Mouse (Mus musculus) fibroblast of lung, adult 2 months (primary cell): ENCODE results near the gene Fry.

Experiments used
- DNase-seq: peaks from one replicate; pipeline ENCODE4 v3.0.0-alpha.2; 2011; ENCODE audit warnings: low read depth

Fry gene

DNA sequence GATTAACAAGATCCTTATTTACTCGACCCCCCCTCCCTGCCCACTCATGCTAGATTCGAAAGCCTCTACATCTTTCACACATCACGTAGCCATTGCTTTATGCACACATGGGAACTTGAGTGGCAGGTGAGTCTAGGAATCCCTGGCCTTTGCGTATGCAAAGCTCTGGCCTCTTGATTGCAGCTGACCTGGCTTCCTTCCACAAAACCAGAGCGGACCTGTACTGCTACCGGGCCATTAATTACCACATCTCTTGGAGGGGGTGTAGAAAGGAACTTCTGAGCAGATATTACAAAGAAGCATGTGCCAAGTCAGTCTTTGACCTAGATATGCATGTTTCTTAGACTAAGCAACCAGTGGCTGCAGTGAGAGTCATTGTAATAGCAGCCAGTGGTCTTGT is 55.4 kb downstream of the Fry start:
- DNase-seq: no peak

DNA sequence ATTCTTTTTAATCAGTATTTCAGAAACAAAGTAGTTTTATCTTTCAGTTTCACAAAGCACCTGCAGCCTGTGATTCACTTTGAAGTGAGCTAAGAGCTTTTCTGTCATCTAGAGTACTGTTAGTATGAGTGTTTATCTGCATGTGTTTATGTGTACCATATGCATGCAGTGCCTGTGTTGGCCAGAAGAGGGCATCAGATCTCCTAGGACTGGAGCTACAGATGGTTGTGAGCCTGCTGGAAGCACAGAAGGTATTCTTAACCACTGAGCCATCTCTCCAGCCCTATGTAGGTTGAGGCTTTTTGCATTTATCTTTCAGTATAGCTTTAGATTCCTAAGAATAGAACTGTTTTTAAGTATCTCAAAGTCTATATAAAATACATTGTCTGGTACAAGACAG is 56.5 kb downstream of the Fry start:
- DNase-seq: no peak

DNA sequence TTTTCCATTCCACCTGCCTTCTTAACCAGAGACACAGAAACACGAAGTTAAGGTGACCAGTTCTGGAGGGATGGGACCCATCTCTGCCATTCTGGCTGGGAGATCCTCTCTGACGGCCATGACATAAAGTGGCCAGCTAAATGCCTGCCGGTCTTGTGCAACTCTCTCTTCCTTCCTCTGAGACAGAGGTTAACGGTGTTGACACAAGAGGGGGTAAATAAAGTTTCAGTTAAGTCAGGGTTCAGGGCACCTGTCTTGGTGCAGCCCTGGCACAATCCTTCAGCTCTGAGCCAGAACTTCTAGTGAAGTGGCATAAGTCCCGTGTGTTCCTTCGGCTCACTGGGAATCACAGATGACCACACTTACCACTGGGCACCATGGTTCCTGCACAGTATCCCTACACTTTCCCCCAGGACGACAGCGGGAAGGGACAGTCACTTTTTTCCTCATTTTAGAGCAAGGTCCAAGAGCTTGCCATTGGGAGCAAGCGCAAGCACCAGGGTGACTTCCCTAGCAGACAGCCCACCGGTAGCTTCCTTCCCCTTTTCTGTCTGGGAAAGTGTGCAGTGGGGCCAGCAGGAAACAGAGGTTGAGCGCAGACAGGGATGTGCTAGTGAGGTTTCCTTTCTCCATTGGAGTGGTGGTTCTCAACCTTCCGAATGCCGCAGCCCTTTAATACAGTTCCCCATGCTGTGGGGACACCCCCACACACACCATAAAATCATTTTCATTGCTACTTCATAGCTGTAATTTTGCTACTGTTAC is 58.0 kb downstream of the Fry start:
- no peak for DNase-seq

DNA sequence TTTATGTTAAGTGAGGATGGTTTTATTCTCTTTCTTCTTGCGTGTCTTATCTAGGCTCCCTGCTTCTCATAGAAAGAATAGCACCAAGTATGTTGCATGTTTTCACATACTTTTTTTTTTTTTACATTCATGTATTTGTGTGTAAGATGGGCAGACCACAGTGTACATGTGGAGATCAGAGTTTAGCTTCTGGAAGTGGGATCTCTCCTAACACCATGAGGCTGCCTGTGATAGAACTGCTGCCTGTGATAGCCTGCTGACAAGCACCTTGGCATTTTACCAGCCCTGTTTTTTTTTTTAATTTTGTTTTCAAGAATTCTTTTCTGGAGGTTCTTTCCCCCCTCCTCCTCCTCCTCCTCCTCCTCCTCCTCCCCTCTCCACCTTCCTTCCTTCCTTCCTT is 59.3 kb downstream of the Fry start:
- DNase-seq: no peak

DNA sequence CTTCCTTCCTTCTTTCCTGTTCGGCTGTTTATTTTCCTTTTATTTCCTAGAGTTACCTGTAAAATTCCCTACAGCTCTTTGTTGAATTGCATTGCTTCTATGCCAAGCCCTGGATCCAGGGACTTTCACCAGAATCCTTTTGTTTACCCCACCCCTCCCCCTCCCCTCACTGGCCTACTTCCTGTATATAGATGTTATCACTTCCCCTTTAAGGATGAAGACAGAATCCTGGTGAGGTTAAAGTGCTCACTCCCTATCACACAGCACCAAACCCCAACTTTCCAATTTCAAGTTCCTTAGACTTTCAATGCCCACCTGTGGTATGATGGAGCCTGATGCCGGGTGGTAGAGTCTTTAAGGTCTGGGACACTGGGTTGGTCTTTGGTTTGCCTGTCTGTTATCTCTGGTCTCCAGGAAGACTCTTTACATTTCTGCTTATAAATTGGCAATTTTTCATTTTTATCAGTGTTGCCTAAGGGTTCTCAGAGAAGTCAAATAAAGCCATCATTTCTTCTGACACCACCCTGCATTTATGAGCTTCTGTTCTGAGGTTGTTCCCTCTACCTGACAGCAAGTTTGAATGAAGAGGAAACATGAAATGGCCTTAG is 59.9 kb downstream of the Fry start:
- no peak for DNase-seq

DNA sequence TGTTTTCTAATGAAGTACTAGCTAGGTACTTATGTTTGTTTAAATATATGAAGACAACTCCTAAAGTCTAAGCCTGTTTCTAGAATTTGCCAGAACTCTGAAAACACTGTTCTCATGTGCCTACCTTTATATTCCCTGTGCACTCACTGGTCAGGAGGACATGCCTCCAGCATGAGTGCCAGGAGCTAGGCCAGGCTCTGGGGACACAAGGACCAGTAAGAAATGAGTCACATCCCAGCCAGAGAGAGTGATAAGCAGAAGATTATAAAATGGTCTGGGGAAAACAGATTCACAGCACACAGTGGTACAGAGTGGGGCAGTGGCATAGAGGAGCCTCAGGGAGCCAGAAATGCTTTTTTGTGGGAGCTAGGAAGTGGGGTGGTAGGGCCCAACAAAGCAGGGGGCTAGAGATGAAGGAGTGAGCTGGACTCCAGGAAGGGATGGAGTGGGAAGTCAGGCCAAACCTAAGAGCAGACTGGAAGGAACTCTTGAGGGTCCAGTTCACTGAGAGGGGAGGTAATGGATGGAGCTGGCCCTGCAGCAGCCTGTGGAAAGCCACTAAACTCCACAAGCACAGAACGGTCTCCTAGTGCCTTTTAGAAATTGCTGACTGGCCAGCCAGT is 62.7 kb downstream of the Fry start:
- no peak for DNase-seq

DNA sequence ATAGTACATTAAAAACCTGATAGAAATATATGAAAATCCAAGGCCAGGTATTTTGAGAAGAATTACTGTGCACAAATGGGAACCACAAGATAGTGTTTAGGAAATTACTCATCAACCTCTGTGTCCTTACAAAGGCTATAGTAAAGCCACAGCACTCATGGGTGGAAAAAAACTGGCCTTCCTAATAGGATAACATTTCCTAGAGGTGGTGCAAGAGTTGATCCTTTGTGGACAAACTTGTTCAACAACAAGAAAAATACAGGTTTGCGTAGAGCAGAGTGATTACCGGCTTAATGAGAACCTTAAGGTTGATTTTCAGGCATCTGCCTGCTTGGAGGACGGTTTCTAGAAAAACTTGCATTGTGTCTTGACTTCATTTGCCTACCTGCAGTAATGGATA is 66.5 kb downstream of the Fry start:
- DNase-seq: no peak

DNA sequence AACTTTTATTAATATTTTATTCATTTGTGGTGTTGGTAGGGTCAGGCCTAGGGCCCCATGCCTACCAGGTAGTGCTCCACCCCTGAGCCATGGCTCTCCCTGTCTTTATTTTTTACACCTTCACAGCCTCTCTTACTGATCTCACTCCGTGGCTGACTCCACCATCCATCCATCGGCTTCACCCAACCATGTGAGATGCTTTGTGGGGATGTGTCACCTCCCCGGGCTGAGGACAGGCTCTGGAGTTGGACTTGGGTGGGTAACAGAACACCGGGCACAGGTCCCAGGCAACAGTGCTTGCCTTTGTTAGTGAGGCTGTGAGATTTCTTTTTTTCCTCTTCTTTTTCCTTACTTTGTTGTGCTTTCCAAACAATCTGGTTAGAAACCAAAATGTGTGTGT is 67.7 kb downstream of the Fry start:
- DNase-seq: no peak

DNA sequence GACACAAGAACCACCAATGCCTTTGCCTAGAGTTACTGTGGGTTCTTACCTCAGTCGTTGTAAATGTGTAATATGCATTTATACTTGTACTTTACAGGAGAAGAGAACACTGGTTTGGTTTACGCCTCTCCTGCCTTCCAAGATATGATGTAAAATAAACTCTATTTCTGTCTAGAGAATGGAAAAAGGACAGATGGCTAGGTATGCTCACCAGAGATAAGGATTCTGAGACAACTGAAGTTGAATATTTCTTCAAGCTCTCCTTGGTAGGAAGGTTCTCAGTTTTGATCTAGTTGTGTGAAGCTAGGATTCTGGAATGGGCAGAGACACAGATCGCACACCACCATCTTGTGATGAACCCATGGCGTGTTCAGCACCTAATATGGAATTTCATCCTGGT is 68.2 kb downstream of the Fry start:
- DNase-seq: no peak

DNA sequence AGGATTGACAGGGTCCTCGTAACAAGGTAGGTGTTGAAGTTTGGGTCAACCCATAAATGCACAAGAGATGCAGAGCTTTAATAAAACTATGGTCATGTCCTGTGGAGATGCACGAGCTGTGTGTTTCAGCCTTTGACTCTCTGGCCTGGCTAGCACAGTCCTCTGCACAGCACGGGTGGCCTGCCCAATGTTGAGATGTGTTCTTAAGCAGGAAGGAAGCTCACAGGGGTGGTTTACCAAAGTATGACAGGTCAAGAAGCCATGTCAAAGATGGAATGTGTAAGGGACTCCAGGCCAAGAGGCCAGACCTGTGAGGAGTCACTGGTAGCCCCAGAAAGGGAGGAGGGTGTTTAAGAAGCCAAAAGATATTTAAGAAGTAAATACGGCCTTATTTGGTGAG is 69.6 kb downstream of the Fry start:
- DNase-seq: no peak

DNA sequence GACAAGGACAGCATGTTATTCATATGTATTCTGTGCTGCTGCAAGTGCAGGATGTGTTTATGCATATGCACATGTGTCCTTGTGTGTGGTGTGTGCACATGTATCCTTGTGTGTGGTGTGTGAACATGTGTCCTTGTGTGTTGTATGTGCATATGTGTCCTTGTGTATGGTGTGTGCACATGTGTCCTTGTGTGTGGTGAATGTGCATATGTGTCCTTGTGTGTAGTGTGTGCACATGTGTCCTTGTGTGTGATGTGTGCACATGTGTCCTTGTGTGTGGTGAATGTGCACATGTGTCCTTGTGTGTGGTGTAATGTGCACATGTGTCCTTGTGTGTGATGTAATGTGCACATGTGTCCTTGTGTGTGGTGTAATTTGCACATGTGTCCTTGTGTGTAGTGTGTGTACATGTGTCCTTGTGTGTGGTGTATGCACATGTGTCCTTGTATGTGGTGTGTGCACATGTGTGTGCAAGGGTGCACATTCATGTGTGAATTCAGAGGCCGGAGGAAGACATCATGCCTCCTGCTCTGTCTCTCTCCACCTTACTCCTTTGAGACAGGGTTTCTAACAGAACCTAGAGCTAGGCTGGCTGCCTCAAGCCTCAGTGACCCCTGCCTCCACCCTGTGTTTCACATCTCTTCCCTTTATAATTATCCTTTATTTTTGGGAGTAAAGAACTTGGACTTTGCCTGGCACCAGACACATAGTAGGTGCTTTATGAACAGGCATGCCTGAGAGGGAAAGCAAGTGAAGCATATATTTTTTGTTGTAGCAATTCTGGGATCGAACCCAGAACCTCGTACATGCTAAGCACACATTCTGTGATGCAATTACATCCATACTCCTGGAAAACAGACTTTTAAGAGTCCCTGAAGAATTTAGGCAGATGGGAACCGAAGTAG is 72.3 kb downstream of the Fry start:
- DNase-seq: no peak

DNA sequence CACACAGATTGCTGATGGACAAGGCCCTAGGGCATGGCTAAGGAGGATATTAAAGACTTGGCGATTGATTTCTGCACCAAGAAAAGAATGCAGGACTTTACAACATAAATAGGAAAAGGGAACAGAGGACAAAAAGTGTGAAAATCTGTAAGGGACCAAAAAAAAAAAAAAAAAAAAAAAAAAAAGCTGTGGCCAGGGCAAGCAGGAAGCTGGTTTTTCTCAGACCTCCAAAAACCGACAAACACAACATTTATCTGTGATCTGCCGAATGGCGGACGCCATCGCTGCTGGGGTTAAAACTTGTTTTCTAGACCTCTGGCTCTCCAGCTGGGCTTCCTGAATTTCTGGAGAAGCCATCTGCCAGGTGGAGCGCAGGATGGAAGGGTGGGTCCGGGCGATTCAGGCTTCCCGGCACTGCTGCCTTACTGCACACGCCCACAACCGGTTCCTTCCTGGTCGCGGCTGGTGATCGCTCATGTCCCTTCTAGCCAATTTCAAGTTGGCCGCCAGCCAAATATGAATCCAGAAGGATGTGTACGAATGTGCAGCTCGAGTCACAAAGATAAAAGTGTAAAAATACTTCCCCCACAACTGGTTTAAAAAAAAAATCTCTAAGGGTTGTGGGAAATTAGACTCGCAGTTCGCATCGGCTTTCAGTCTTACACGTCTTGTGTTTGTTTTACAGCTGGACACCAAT is 77.2 kb downstream of the Fry start:
- no peak for DNase-seq

DNA sequence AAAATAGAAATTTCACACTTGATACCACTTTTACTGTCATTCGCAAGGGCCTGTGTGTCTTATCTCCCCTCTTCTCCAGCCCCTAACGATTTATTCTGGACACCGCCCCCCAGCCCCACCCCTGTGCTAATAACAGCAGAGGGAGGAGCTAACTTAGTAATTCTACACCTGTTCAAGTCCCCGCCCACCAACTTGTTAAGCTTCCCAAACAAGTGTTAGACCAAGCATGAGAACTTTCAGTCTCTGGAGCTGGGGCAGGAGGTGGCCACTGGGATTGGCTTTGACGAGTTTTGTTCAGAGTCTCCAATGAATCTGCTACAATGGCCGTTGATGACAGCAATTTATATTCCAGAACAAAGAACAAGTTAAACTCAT is 77.8 kb downstream of the Fry start:
- no peak for DNase-seq

DNA sequence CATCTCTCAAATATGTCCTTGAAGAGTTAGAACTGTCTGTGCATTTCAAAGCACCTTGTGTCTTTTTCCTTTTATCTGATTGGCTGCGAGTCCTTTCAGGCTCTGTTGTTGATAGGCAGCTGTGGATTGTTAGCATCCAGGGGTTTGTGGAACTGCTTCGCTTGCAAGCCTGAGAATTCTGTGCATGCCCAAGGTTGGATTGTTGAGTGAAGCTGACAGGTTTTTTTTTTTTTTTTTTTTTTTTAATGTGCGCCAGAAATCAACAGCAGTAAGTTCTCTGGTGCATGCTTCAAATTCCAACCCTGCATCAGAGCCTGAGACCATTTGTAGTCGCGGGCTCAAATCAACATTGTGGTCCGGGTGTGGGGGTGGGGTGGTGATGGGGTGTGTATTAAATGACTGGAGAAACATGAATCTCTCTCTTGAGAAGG is 78.5 kb downstream of the Fry start:
- DNase-seq: no peak

DNA sequence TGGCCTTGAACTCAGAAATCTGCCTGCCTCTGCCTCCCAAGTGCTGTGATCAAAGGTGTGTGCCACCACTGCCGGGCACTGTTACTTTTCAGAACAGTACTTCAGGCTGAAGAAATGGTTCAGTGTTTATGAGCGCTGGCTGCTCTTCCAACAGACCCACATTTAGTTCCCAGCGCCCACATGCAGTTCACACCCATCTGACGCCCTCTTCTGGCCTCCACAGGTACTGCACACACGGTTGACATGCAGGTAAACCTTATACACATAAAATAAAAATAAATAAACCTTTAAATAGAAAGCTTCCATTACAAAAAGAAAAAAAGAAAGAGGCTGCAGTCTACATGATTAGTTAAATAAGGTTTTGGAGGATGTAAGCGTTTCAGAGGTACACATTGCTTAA is 88.3 kb downstream of the Fry start:
- no peak for DNase-seq

DNA sequence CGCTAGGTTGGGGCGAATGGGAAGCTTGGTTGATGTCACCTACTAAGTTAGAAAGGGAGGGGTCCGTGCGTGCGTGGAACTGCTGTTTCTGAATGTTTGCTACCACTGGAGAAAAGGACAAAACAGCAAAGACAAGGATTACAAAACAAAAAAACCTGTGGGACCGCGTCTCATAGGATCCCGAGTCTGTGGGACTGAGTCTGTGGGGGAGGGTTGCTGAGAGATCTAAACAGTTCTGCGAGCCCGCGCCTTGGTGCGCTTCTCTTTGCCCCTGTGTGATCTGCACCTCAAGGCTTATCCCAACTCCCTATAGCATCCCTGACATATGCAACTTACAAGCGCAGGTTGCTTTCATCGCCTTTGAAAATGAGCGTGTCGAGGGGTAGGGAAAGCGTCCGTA is 89.2 kb downstream of the Fry start:
- DNase-seq: no peak

DNA sequence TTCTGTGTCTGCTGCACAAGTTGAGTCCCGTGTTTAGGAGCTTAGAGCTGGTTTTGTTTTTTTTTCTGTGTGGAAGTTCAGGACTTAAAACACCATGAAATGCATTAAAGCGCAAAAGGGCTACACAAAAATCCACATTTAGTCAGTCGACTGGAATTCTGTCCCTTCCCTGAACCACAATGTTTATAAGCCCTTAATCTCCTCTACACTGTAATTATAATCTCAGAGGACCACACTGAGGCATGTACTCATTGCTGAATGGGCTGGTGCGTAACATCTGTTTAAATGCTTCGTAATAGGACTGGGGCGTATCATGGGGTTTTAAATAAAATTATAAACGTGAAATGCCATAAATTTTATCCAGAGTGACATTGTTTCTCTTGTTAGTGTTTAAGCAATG is 89.6 kb downstream of the Fry start:
- DNase-seq: no peak

DNA sequence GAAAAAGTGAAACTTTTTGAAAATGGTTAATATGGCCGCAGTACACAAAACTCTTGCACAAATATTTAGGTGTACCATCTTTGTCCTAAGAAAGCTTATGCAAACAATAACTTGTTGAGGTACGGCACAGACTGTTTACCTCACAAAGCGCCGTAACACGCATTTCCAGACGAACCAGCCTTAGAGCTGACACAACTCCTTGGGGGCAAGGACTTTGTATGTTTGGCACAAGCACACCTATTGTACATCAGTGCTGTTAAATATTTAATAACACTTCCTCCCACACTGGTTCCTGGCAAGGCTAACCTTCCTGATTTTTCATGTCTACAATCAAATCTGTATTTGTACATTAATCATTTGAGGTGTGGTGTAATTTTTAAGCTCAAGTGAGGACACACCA is 95.6 kb downstream of the Fry start:
- no peak for DNase-seq

DNA sequence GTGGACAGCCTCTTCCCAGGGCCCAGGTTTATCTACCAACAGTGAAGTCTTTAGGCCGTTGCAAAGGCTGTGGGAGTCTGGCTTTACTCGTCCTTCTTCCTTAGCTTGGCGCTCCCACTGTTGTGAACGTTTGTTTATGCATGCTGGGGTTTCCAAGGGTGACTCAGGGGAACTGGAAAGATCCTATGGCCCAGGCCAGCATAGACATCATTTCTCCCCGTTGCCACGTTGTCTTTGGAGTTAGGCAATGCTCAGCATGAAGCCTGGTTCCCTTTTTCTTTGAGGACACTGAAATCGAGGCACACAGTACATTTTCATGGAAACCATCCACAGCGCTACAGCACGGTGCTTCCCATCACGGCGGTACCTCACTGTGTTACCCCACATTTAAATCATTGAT is 97.6 kb downstream of the Fry start:
- no peak for DNase-seq

DNA sequence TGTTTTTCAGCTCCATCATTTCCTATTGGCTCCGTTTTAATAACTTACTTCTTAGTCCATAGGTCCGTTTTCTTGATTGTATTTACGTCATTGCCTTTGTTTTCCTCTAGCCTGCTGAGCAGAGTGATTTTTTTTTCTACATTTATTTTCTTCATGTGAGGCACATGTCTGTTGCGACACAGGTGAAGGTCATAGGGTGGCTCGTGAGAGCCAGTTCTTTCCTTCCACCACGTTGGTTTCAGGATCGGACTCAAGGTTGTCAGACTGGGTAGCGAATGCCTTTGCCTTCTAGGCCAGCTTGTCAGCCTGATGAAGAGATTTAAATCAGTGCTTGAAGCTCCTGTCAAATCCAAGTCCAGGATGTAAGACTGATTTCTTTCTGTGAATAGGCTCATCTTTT is 101.0 kb downstream of the Fry start:
- DNase-seq: no peak

DNA sequence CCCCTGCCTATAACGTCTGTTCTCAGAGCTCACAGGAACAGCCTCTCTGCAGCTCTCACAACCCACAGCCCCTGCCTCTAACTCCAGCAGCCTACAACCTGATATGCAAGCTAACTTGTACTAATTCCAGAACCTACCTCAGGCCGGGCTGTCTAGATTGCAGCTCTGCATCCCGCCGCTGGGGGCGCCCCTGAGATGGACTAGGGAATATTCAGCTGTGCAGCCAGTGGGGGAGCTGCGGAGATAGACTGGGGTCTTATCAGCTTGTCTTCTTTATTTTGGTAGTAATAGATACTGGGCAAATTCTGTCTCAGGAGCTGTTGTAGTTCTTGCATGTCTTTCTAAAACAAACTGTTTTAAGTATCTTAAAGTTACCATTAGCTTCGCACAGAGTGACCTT is 101.9 kb downstream of the Fry start:
- no peak for DNase-seq

DNA sequence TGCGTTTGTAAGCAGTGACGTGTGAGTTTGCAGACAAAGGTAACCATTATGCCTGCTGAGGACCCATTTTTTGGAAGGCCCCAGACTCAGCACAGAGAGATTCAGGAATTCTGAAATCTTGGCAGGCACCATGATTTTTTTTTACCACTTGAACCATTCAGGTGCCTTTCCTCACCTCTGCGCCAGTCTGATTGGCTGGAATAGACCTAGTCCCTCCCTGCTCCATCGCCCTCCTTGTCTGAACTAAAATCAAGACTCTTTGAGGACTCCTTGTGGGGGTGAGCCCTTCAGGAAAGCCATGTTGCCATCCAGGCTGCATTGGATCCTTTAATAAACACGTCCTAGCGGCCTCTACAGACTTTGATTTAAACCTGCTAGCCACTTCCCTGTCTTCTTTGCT is 103.4 kb downstream of the Fry start:
- DNase-seq: no peak
